Mouse (Mus musculus) megakaryocyte, embryonic 14.5 days (primary cell): ENCODE measurements around the gene Anks1b. TPM values are rescaled to one million over a fixed set of nuclear protein-coding genes. Genes with fewer than 3 reads are reported as not detected.
A peak's percentile ranks its signal among the peaks of the same experiment; 100 is the strongest.

Experiments
- H3K27me3 ChIP-seq: replicated peaks from 2 replicates; pipeline ENCODE3; 2012; ENCODE audit warnings: inconsistent platforms
- H3K36me3 ChIP-seq: replicated peaks from 2 replicates; pipeline ENCODE3; 2012; ENCODE audit warnings: low read length, inconsistent platforms, mixed read lengths
- H3K4me1 ChIP-seq: 2 replicates; pipeline ENCODE4 v1.6.1; 2012; ENCODE audit warnings: inconsistent platforms
- H3K4me3 ChIP-seq: replicated peaks from 2 replicates; pipeline ENCODE3; 2012; ENCODE audit warnings: moderate library complexity, mild to moderate bottlenecking, inconsistent platforms
- H3K9me3 ChIP-seq: 2 replicates; pipeline ENCODE4 v1.6.1; 2012; ENCODE audit warnings: inconsistent platforms
- FLI1 ChIP-seq: IDR thresholded peaks from 2 replicates; pipeline ENCODE4 v1.6.1; 2012; ENCODE audit warnings: low read length, inconsistent platforms, mixed read lengths
- GATA1 ChIP-seq: IDR thresholded peaks from 3 replicates; pipeline ENCODE4 v1.6.1; 2012; ENCODE audit warnings: mixed read lengths, low read length, inconsistent platforms, borderline replicate concordance
- polyA plus RNA-seq: library from polyadenylated mRNA; stranded (reverse); fragments of >175 nt; gene quantifications from 2 replicates; pipeline ENCODE4 v1.2.3, GENCODE M21; 2012; ENCODE audit warnings: low replicate concordance; ENCODE audit not compliant: insufficient read depth

Anks1b gene
- polyA plus RNA-seq, 1 experiment, result not detected

DNA sequence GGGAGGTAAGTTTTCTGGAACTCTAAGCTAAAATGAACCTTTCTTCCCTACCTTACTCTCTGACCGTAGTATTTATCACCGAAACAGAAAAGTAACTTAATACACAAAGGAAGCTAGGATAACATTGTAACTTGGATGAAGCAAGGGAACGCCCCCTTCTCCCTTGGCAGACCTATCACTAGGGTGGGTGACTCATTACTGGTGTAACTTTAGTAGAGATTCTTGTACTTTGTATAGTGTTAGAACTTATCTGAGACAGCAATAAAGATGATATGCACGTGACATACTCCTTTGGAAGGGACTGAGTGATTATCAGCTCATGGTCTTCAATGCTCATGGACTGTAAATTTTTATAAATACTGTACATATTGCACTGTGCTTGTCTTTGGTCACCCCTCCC is 5.1 kb upstream of the Anks1b start:
- TF ChIP-seq GATA1 (no peak), FLI1 (no peak)
- 0 out of 2 replicates have a peak, but pooled peaks cover 3% of the 10 kb centered on the region for H3K9me3 ChIP-seq
- H3K4me3 ChIP-seq, result no peak overlapping the region
- H3K4me1 ChIP-seq, result peaks cover 14% of the 10 kb centered on the region
- peaks cover 17% of the 10 kb centered on the region for H3K27me3 ChIP-seq
- no peaks in the 10 kb centered on the region for H3K36me3 ChIP-seq

DNA sequence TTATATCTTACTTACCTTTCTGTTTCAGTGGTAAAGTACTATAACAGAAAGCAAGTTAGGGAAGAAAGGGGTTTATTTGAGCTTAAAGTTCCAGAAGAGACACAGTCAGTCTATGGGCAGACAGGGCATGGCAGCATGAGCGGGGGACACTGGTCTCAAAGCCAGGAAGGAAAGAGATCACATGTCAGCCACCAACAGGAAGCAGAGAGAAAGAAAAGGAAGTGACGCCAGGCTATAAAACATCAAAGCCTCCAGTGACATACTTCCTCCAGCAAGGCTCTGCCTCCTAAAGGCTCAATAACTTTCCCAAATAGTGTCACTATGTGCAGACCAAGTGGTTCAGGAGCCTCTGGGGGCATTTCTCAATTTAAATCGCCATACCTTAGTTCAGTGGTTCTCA is 4.5 kb upstream of the Anks1b start:
- H3K9me3 ChIP-seq, result 0 out of 2 replicates have a peak, but pooled peaks cover 3% of the 10 kb centered on the region
- peaks cover 23% of the 10 kb centered on the region for H3K27me3 ChIP-seq
- peaks cover 21% of the 10 kb centered on the region for H3K4me1 ChIP-seq
- TF ChIP-seq FLI1, result no peak
- TF ChIP-seq GATA1, result no peak
- no peak overlapping the region for H3K4me3 ChIP-seq
- no peaks in the 10 kb centered on the region for H3K36me3 ChIP-seq

DNA sequence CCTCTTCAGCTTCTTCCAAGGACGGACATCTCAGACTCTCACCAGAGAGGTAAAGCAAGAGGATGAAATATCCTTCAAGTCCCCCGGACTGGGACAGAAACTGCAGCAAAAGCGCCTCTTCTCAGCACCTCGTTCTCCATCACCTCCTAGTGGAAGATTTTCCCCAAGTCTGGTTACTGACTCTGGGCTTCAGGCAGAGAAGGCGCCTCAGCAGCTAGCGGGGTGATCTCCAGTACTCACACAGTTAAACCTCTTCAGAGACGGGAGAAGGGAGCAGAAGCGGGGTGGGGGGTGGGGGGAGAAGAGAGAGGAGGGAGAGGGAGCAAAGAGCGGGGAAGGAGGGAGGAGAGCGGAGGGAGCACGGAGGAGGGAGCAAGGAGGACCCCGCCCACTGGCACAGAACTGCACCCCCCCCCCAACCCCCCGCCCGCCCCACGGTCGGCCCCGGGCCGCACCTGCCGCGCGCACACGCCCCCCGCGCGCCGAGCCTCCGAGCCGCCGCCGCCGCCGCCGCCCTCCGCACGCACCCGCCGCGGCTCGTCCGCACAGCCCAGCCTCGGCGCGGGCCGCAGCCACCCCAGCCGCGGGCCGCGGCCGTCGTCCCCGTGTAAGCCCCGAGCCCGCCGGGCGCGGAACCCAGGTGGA is 686 bp upstream of the Anks1b start:
- Histone ChIP-seq H3K4me1 (peaks cover 25% of the 10 kb centered on the region), H3K9me3 (no peaks in the 10 kb centered on the region), H3K27me3 (peaks cover 32% of the 10 kb centered on the region), H3K36me3 (no peaks in the 10 kb centered on the region), H3K4me3 (peak overlapping the region; percentile 91)
- no peak for TF ChIP-seq FLI1
- TF ChIP-seq GATA1, result no peak

DNA sequence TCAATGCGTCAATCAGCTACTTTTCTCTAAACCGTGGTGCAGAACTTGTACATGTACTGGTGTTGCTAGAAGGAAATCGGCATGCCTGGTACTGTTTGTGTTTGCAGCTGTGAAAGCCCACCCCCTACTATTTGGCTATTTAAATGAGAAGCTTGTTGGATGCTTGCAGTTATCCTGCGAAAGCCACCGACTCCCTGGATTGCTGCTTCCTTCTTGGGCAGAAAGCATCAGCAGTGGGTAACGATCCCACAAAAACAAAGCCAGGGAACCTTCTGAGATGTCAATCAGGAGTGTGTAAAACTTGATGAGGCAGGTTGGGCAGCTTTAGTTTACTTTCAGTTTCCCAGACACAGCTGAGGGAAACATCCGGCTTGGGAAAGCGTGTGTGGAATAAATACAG is 727 bp downstream of the Anks1b start:
- H3K36me3 ChIP-seq, result no peaks in the 10 kb centered on the region

DNA sequence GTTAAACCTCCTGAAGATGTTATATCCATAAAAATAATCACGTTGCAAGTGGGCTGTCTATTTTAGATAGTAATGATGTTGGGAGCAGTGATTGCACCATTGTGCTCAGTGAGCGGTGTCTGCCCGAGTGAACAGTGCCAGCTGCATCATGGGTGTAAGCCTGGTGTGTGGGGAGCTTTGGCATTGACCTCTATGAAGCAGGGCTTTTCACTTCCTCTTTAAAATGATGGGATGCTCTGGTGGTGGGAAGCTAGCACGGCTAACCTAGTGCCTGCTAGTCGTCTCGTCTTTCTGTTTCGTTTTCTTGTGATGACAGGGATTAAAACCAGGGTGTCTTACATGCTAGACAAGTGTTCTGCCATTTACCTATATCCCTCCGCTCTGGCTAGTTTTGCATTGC is 10.3 kb downstream of the Anks1b start:
- no peaks in the 10 kb centered on the region for H3K36me3 ChIP-seq
- no peak overlapping the region for H3K4me3 ChIP-seq
- H3K4me1 ChIP-seq, result no peaks in the 10 kb centered on the region
- no peaks in the 10 kb centered on the region for H3K27me3 ChIP-seq
- 0 out of 2 replicates have a peak, but pooled peaks cover 3% of the 10 kb centered on the region for H3K9me3 ChIP-seq
- TF ChIP-seq GATA1 (no peak), FLI1 (no peak)

More for the DNA sequence above, 727 bp downstream of the Anks1b start:
- H3K9me3 ChIP-seq, result no peaks in the 10 kb centered on the region
- peaks cover 21% of the 10 kb centered on the region for H3K4me1 ChIP-seq
- H3K27me3 ChIP-seq, result peaks cover 32% of the 10 kb centered on the region
- no peak for TF ChIP-seq FLI1
- TF ChIP-seq GATA1, result no peak
- H3K4me3 ChIP-seq, result peak overlapping the region; percentile 91

DNA sequence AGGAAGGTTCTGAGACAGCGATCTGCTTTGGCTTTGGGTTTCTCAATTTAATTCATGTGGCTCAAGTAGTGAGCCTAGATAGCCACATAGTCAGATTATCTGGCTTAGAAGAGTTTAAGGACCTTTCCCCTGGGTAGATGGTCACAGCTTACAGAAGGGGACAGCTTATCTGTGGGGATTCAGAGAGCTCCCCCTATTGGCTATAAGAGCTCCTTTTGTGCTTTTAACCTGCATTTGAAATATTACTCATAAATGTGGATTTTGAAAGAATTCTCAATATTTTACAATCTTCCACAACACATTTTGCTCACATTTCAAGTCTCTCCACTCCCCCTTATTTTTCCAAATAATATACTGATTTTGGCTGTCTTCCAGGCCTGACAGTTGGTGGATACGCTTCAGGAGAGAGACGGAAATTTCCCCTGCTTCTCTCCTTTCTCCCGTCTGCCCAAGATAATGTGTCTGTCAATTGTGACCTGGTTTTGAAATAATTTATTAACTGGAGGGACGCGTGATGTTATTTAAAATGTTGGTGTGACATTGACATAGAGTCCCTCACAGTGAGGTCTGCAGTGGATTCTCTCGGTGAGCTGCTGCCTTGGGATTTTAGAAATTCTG is 29.5 kb downstream of the Anks1b start:
- H3K4me1 ChIP-seq, result no peaks in the 10 kb centered on the region
- no peaks in the 10 kb centered on the region for H3K9me3 ChIP-seq
- no peaks in the 10 kb centered on the region for H3K36me3 ChIP-seq
- TF ChIP-seq GATA1, result no peak
- TF ChIP-seq FLI1, result no peak
- no peaks in the 10 kb centered on the region for H3K27me3 ChIP-seq
- H3K4me3 ChIP-seq, result no peak overlapping the region

DNA sequence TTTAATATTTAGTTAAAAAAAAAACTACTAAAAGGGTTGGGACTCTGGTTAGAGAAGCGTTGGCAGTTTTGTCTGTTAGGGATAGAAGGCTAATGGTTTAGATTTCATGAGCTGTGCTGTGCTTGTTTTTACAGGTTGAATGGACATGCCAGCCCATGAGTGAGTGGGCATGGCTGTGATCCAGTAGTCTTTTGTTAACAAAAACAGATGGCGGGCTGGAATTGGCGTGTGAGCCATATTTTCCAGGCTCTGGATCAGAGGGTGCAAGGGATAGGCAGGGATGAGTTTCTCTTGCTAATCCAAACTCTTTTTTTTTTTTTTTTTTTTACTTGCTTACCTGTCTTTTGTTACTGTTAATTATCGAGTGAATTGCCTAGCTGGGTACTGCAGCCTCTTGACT is 38.6 kb downstream of the Anks1b start:
- H3K4me1 ChIP-seq, result no peaks in the 10 kb centered on the region
- H3K4me3 ChIP-seq, result no peak overlapping the region
- no peak for TF ChIP-seq FLI1
- TF ChIP-seq GATA1, result no peak

DNA sequence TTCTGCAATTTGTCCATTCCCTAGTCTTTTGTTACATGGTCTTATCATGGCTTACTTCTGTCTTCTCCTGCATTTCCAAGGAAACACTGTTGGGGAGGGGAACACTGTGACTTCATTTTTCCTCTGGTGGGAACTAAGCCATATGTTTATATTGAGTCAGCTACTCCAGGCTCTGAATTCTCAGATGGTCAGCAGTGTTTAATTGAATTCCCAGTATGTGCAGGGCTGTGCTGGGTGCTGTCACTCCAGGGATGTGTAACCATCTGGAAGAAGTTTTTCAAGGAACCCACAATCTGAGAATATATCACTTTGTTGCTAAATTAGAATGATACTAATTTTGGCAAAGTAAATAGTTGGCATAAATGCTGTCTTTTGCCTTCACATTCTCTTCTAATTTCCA is 39.9 kb downstream of the Anks1b start:
- TF ChIP-seq FLI1, result no peak
- TF ChIP-seq GATA1, result no peak
- Histone ChIP-seq H3K4me3 (no peak overlapping the region), H3K27me3 (no peaks in the 10 kb centered on the region), H3K36me3 (no peaks in the 10 kb centered on the region), H3K9me3 (no peaks in the 10 kb centered on the region), H3K4me1 (no peaks in the 10 kb centered on the region)

More for the DNA sequence above, 38.6 kb downstream of the Anks1b start:
- H3K27me3 ChIP-seq, result no peaks in the 10 kb centered on the region
- no peaks in the 10 kb centered on the region for H3K9me3 ChIP-seq
- no peaks in the 10 kb centered on the region for H3K36me3 ChIP-seq

DNA sequence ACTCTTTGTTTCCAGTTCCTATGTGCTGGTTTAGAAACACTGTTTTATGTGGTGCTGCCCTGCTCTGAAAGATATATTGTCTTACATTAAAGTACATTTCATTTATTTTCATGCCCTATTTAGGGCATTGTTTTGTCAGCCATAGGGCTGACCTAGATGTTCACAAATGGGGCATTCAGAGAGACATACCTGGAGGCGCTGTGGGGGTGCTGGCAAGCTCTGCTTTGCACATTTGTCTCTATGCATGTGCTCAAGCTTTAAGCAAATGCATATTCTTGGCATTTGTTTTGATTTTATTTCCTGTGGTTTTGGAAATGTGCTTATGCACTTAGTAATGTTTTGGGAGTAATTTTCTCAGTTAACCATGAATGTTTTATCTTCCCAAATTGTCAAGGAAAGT is 43.8 kb downstream of the Anks1b start:
- TF ChIP-seq FLI1, result no peak
- TF ChIP-seq GATA1, result no peak
- Histone ChIP-seq H3K27me3 (no peaks in the 10 kb centered on the region), H3K9me3 (no peaks in the 10 kb centered on the region), H3K36me3 (no peaks in the 10 kb centered on the region), H3K4me3 (no peak overlapping the region), H3K4me1 (no peaks in the 10 kb centered on the region)

DNA sequence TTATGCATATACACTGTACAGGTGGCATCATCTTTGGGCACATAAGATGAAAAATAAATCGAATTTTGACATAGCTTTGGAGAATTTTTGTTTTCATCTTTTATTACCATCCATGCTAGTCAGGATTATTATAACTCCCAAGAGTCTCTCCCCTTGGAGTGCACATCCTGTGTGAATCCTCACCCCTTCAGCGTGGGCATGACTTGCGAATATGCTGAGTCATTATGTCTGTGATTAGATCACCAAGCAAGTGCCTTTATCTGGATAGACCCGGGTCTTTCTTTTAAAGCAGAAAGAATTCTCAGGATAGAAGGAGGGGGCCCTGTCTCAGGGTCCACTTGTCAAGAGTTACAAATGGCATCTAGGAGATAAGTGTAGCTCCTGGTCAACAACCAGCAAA is 48.7 kb downstream of the Anks1b start:
- no peaks in the 10 kb centered on the region for H3K27me3 ChIP-seq
- H3K4me3 ChIP-seq, result no peak overlapping the region

More for the DNA sequence above, 48.7 kb downstream of the Anks1b start:
- TF ChIP-seq GATA1 (no peak), FLI1 (no peak)
- no peaks in the 10 kb centered on the region for H3K4me1 ChIP-seq
- H3K9me3 ChIP-seq, result peaks cover 15% of the 10 kb centered on the region
- H3K36me3 ChIP-seq, result no peaks in the 10 kb centered on the region
